Mouse (Mus musculus): ENCODE results near the gene Cdadc1.

GRCm38 (mm10) chr14:59592593-59592992 lies 5.2 kb downstream of the Cdadc1 start:
- TF ChIP-seq CTCF (IDR thresholded peaks at IDR 0.05; ENCODE audit: low read depth, low read length) (no peak), EP300 (IDR thresholded peaks at IDR 0.05; ENCODE audit: insufficient read depth, low read depth, low read length) (no peak), POLR2A (IDR thresholded peaks at IDR 0.05; ENCODE audit: insufficient read depth, low read length) (no peak)

All from ES-Bruce4 (cell line).